Mouse (Mus musculus) stomach, embryonic 16.5 days (tissue): Measurements from ENCODE around the gene Tet3. TPM values are rescaled to one million over a fixed set of nuclear protein-coding genes. Genes with fewer than 3 reads are reported as not detected.

Source experiments
- ATAC-seq: fragments of 200-750 bp; cut with Nextera tagmentation; 2 replicates; pipeline ENCODE4 v1.8.0; 2017; ENCODE audit warnings: moderate number of reproducible peaks, moderate TSS enrichment; ENCODE audit not compliant: insufficient read depth, low FRiP score
- H3K27ac ChIP-seq: fragments of 300-500 bp; sonication (generic); 2 replicates; pipeline ENCODE4 v1.5.1; 2014; ENCODE audit warnings: low read length
- H3K27me3 ChIP-seq: fragments of 300-500 bp; sonication (generic); 2 replicates; pipeline ENCODE4 v1.6.1; 2014; ENCODE audit warnings: low read length, control low read depth, mixed read lengths; ENCODE audit not compliant: control insufficient read depth, insufficient read depth
- H3K36me3 ChIP-seq: fragments of 300-500 bp; sonication (generic); 2 replicates; pipeline ENCODE4 v1.6.1; 2014; ENCODE audit warnings: low read length; ENCODE audit not compliant: control insufficient read depth, insufficient read depth
- H3K4me1 ChIP-seq: fragments of 300-500 bp; sonication (generic); 2 replicates; pipeline ENCODE4 v1.6.1; 2014; ENCODE audit warnings: low read length, control low read depth, mixed read lengths; ENCODE audit not compliant: control insufficient read depth, insufficient read depth
- H3K4me2 ChIP-seq: fragments of 300-500 bp; sonication (generic); 2 replicates; pipeline ENCODE4 v1.6.1; 2014; ENCODE audit warnings: low read depth, low read length, mixed read lengths
- H3K4me3 ChIP-seq: fragments of 300-500 bp; sonication (generic); replicated peaks from 2 replicates; pipeline ENCODE4 v1.5.1; 2014; ENCODE audit warnings: mild to moderate bottlenecking, low read length
- H3K9ac ChIP-seq: fragments of 300-500 bp; sonication (generic); 2 replicates; pipeline ENCODE4 v1.6.1; 2014; ENCODE audit warnings: low read length
- H3K9me3 ChIP-seq: fragments of 300-500 bp; sonication (generic); replicated peaks from 2 replicates; pipeline ENCODE4 v1.6.1; 2016; ENCODE audit warnings: low read length, control low read depth; ENCODE audit not compliant: control insufficient read depth
- WGBS: fragments of 180-500 bp; shearing (Covaris S2); extraction: QIAGEN DNeasy Blood & Tissue Kit; methylation state at CpG from one replicate; pipeline ENCODE4 v1.1.7; 2014; 5-methylcytosine and 5-hydroxymethylcytosine counted together
- polyA plus RNA-seq: library from polyadenylated mRNA; unstranded; fragments of >200 nt; fragmentation: Nextera tagmentation; extraction: Ambion mirVana; gene quantifications from 2 replicates; pipeline ENCODE4 v1.2.1, GENCODE M21; 2015

Gene Tet3
- polyA plus RNA-seq, 1 experiment from 2014 or later = 34.5 TPM

DNA sequence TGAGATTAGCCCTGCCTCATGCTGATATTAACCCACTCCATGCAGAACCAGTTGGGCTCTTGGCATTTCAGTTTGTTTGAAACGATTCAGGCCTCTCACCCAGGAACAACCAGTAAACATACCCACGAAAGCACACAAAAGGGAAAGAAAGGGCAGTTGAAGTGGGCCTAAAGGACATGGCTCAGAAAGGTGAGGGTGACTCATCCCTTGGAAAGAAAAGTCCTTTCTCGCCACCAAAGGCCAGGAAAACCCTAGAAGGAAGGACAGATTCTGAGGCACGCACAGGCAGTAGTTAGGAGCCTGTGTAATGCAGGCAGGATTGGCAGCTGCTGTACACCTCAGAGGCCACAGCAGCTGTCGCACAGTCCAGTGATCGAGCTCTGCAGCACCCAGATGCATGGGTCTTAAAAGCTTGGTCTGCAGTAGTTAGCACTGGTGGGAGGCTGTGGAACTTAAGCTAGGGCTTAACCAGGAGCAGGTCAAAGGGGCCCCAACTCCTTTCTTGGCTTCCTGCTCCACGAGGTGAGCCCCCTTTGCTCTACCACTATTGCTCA lies 53.3 kb downstream of the Tet3 start:
- H3K4me3 ChIP-seq = no peak overlapping the region
- H3K4me1 ChIP-seq = peaks cover 11% of the 10 kb centered on the region
- 77% methylated on average over 7 of the region's 7 CpGs for WGBS
- H3K27me3 ChIP-seq = no peaks in the 10 kb centered on the region
- 0 out of 2 replicates have a peak, but pooled peaks have one; percentile 28 for ATAC-seq
- H3K4me2 ChIP-seq = no peak overlapping the region
- H3K27ac ChIP-seq = peak overlapping the region; percentile 36; the same call in 1 of the 2 replicates
- H3K9me3 ChIP-seq = no peaks in the 10 kb centered on the region
- peaks cover 28% of the 10 kb centered on the region for H3K36me3 ChIP-seq
- H3K9ac ChIP-seq = no peak overlapping the region

DNA sequence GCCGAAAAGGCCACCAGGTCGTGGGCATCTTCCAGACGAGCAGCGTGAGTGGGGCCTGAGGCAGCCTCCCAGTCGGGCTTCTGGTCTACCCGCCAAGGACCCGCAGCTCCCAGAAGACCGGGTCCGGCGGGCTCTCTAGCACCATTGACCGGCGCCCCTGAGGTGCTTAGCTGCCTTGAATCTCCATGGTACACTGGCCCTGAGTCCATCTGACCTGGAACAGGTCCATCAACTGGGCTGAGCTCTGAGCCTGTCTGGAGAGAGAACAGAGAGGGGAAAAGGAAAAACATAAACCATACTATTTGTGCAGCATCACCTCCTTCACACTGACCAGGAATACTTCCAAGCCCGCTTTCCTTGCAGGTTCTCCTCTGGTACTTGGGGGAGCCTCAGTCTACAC lies 54.3 kb downstream of the Tet3 start:
- no peak overlapping the region for H3K9ac ChIP-seq
- H3K27ac ChIP-seq = no peak overlapping the region
- H3K36me3 ChIP-seq = peaks cover 30% of the 10 kb centered on the region
- no peak overlapping the region for H3K4me2 ChIP-seq
- no peaks in the 10 kb centered on the region for H3K9me3 ChIP-seq
- 95% methylated on average over 13 of the region's 13 CpGs for WGBS
- no peak for ATAC-seq
- no peak overlapping the region for H3K4me3 ChIP-seq
- peaks cover 2% of the 10 kb centered on the region for H3K4me1 ChIP-seq
- no peaks in the 10 kb centered on the region for H3K27me3 ChIP-seq

DNA sequence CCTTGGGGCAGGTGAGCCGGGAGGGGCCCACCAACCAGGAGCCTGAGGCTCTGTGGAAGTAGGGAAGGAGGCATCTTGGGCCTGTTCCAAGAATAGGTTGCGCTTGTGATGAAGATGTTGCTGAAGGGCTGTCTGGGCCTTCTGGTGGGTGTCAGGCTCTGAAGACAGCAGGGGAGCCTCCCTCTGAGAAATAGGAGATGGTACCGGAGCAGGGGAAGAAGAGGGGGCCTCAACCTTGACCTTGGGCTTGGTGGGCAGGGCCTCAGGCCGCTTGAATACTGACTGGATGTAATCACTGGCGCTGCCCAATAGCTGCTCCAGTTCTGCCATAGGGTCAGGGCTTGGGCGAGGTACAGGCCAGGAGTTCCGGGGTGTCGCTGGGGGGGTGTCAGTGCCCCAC lies 55.4 kb downstream of the Tet3 start:
- H3K9ac ChIP-seq = no peak overlapping the region
- peaks cover 34% of the 10 kb centered on the region for H3K36me3 ChIP-seq
- no peak overlapping the region for H3K4me2 ChIP-seq
- H3K9me3 ChIP-seq = no peaks in the 10 kb centered on the region
- no peak overlapping the region for H3K27ac ChIP-seq
- no peaks in the 10 kb centered on the region for H3K27me3 ChIP-seq
- H3K4me1 ChIP-seq = no peaks in the 10 kb centered on the region
- ATAC-seq = no peak
- no peak overlapping the region for H3K4me3 ChIP-seq
- 93% methylated on average over 8 of the region's 8 CpGs for WGBS

DNA sequence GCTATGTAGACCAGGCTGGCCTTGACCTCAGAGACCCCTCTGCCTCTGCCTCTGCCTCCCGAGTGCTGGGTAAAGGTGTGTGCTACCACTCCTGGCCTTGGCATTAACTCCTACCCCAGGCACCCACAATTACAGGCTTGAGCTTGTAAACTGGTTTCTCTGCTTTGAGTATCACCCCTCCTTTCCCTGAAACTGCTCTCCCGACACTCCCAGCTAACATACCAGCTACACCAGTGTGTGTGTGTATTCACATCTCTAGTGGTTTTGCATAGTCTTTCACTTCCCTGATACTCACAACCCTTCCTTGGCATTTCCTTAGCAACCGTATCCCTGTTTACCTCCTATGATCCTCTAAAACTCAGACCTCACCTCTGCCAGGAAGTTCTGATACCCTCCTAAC lies 59.1 kb downstream of the Tet3 start:
- ATAC-seq = peak; percentile 36; the same call in 1 of the 2 replicates
- H3K27ac ChIP-seq = peak overlapping the region; percentile 77
- H3K9ac ChIP-seq = no peak overlapping the region
- WGBS = 59% methylated on average over 3 of the region's 3 CpGs
- no peaks in the 10 kb centered on the region for H3K4me1 ChIP-seq
- no peak overlapping the region for H3K4me3 ChIP-seq
- peaks cover 52% of the 10 kb centered on the region for H3K36me3 ChIP-seq
- no peaks in the 10 kb centered on the region for H3K9me3 ChIP-seq
- H3K27me3 ChIP-seq = no peaks in the 10 kb centered on the region
- H3K4me2 ChIP-seq = no peak overlapping the region

DNA sequence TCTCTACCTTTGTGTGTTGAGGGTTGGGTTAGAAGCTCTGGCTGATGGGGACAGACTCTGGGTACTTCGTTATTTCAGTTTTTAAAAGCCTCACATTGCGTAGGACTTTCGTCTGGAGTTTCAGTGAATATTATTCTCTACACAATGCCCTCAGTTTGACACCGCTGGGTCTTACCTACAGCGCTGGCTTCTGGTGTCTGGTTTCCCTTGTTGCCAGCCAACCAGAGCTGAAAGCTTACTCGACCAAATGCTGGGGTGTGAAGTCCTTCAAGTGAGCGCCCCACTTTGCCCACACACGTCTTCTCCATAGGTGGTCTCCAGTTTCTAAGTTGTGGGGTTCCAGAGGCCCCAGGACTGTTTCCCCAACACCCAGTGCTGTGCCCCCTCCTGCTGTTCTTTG lies 61.2 kb downstream of the Tet3 start:
- H3K4me3 ChIP-seq = no peak overlapping the region
- peaks cover 37% of the 10 kb centered on the region for H3K36me3 ChIP-seq
- no peak overlapping the region; the same call in 1 of the 2 replicates for H3K27ac ChIP-seq
- H3K4me2 ChIP-seq = no peak overlapping the region
- 0 out of 2 replicates have a peak, but pooled peaks cover 1% of the 10 kb centered on the region for H3K4me1 ChIP-seq
- no peak overlapping the region for H3K9ac ChIP-seq
- no peak for ATAC-seq
- no peaks in the 10 kb centered on the region for H3K27me3 ChIP-seq
- 72% methylated on average over 8 of the region's 8 CpGs for WGBS
- H3K9me3 ChIP-seq = no peaks in the 10 kb centered on the region

DNA sequence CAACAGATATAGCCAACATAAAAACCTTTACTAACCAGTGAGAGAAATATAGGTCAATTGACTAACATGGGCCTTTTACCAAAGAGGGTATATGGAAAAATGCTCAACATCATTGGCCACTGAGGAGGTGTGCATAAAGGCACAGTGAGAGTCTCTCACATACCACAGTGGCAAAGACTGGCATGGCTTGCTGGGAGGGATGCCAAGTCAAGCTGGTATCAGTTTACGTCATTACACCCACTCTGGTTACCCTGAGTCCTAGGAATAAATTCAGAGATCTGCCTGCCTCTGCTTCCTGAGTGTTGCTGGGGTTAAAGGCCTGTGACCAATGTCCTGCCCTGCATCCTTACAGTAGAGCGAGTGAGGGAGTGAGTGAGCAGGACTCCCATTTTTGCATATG lies 62.2 kb downstream of the Tet3 start:
- WGBS = 88% methylated on average over 2 of the region's 2 CpGs
- no peak overlapping the region for H3K4me2 ChIP-seq
- no peaks in the 10 kb centered on the region for H3K27me3 ChIP-seq
- no peak for ATAC-seq
- H3K27ac ChIP-seq = no peak overlapping the region
- no peak overlapping the region for H3K4me3 ChIP-seq
- H3K9me3 ChIP-seq = no peaks in the 10 kb centered on the region
- H3K36me3 ChIP-seq = peaks cover 27% of the 10 kb centered on the region
- H3K9ac ChIP-seq = no peak overlapping the region
- H3K4me1 ChIP-seq = peaks cover 11% of the 10 kb centered on the region

DNA sequence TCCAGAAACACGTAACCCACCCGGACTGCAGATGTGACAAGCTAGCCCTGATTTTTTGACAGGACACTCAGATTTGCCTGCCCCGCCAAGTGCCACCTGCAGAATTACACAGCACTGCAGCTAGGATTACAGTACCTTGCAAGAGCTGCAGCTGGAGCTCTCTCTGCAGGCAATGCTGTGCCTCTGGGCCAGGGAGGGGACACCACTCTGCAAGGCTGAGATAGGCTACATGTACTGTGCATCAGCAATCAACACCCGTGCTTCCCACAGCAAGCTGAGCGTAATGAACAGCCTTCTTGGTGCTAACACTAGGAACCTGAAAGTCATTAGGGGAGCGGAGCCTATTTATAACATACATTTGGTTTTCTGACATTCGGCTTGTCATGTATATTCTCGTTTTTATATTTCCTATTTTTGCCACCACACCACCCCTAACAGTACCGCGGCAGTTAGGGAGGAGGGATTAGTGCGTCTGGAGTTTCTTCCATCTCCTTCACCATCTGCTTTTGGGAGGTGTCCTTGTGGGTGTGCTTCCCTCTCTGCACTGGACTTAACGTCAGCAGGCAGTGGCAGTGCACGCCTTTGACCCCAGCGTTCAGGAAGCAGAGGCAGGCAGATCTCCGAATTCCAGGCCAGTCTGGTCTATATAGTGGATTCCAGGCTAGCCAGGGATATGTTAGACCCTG lies 63.2 kb downstream of the Tet3 start:
- no peak overlapping the region for H3K4me2 ChIP-seq
- 91% methylated on average over 15 of the region's 15 CpGs for WGBS
- no peak overlapping the region for H3K27ac ChIP-seq
- H3K36me3 ChIP-seq = peaks cover 26% of the 10 kb centered on the region
- ATAC-seq = no peak
- no peaks in the 10 kb centered on the region for H3K27me3 ChIP-seq
- H3K4me3 ChIP-seq = no peak overlapping the region
- H3K4me1 ChIP-seq = peaks cover 11% of the 10 kb centered on the region
- H3K9me3 ChIP-seq = no peaks in the 10 kb centered on the region
- H3K9ac ChIP-seq = no peak overlapping the region

DNA sequence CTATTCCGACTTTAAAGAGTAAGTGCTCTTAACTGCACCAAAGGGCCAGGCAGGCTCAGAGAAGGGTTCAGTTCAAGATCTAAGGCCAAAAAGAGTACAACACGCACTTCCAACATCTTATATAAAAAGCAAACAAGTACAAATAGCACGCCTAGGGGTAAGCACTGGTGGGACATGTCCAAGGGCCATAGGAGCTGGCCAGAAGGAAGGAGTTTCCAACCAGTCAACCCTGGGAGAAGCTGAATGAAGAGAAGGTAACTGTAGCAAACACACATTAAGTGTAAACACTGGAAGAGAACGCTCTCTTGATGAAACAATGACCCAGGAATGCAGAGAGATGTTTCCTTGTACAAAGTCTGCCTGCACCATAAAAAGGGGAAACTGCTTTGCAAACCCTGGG lies 64.8 kb downstream of the Tet3 start:
- Histone ChIP-seq H3K9ac (no peak overlapping the region), H3K36me3 (peaks cover 22% of the 10 kb centered on the region), H3K4me3 (no peak overlapping the region), H3K4me1 (peaks cover 11% of the 10 kb centered on the region), H3K27me3 (no peaks in the 10 kb centered on the region), H3K4me2 (no peak overlapping the region), H3K9me3 (no peaks in the 10 kb centered on the region), H3K27ac (no peak overlapping the region)
- whole genome bisulfite sequencing = 75% methylated on average over 4 of the region's 4 CpGs
- ATAC-seq = no peak

DNA sequence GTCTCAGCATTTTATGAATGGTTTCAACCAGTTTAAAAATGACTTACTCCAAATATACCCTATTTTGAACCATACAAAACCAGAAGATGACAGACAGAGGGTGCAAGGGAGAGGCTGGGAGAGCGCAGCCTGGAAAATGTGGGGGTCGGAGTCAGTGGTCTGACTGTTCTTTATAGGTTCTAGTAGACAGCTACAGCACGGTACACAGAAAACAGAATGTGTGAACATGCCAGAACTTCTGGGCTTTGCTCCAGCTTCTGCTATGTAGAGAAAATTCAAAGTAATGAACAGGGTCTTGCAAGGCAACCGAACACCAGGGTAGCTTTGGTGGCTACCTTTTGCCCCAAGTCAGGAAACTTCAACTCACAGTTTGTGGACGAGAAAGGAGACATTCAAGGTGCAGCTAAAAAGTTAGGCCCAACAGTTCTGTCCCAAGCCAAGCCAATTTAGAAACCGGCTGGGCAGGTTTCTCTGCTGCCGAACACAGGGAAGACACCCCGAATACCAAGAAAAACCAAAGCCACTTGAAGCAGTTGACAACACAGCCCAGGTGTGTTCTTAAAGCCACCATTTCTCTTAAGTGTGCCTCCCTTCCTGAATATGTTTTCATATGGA lies 66.6 kb downstream of the Tet3 start:
- Histone ChIP-seq H3K27ac (peak overlapping the region; percentile 76), H3K9ac (no peak overlapping the region), H3K9me3 (no peaks in the 10 kb centered on the region), H3K36me3 (peaks cover 18% of the 10 kb centered on the region), H3K4me2 (no peak overlapping the region), H3K4me3 (no peak overlapping the region), H3K4me1 (peaks cover 11% of the 10 kb centered on the region), H3K27me3 (no peaks in the 10 kb centered on the region)
- ATAC-seq = no peak
- 64% methylated on average over 8 of the region's 8 CpGs for WGBS
